In genomic region chr5:123344963-123345852, GRCm38 (mm10) we compare ENCODE assay signal across 8 mouse cellular contexts. TPM values are rescaled to one million over a fixed set of nuclear protein-coding genes. Genes with fewer than 3 reads are reported as not detected.
DNase-seq lines count a peak whose midpoint lies in the region; ATAC-seq and TF ChIP-seq lines count a peak whose summit lies in the region.

No protein-coding gene starts in this region.

- peak overlapping the region; percentile 94 for H3K9ac ChIP-seq in embryonic facial prominence, embryonic 12.5 days
- peak overlapping the region; percentile 94 for H3K9ac ChIP-seq in kidney, embryonic 15.5 days
- H3K9ac ChIP-seq in liver, embryonic 14.5 days (replicated peaks) = peak overlapping the region; percentile 82
- H3K9ac ChIP-seq in neural tube, embryonic 11.5 days (ENCODE audit: low read length) = peak overlapping the region; percentile 98

- no peak for TF ChIP-seq CTCF in liver, embryonic 14.5 days (IDR thresholded peaks at IDR 0.05; ENCODE audit: low read depth)
- TF ChIP-seq CTCF in testis, adult 2 months (IDR thresholded peaks at IDR 0.05; ENCODE audit: control insufficient read depth, insufficient read depth, insufficient replicate concordance, low read depth, low read length) = no peak

- H3K27me3 ChIP-seq in embryonic facial prominence, embryonic 12.5 days = no peaks in the 10 kb centered on the region
- H3K27me3 ChIP-seq in heart, embryonic 10.5 days (ENCODE audit: insufficient read depth, poor library complexity, severe bottlenecking) = no peaks in the 10 kb centered on the region
- no peaks in the 10 kb centered on the region for H3K27me3 ChIP-seq in kidney, embryonic 15.5 days
- H3K27me3 ChIP-seq in liver, embryonic 14.5 days (ENCODE audit: control insufficient read depth, insufficient read depth, low read length) = no peaks in the 10 kb centered on the region
- H3K27me3 ChIP-seq in neural tube, embryonic 11.5 days (ENCODE audit: control insufficient read depth, insufficient read depth, low read length) = no peaks in the 10 kb centered on the region
- peaks cover 2% of the 10 kb centered on the region; the same call in 1 of the 2 replicates for H3K27me3 ChIP-seq in testis, adult 2 months (ENCODE audit: control insufficient read depth, insufficient read depth, low read length)

- no peak for TF ChIP-seq EP300 in liver, embryonic 14.5 days (IDR thresholded peaks at IDR 0.05; ENCODE audit: low read depth)

- peak overlapping the region; percentile 84 for H3K4me2 ChIP-seq in embryonic facial prominence, embryonic 12.5 days (replicated peaks)
- peak overlapping the region; percentile 83 for H3K4me2 ChIP-seq in kidney, embryonic 15.5 days
- H3K4me2 ChIP-seq in liver, embryonic 14.5 days (ENCODE audit: low read depth) = peak overlapping the region; percentile 81
- H3K4me2 ChIP-seq in neural tube, embryonic 11.5 days (ENCODE audit: low read depth) = peak overlapping the region; percentile 80

- peak; percentile 30 for ATAC-seq in embryonic facial prominence, embryonic 12.5 days (ENCODE audit: insufficient number of reproducible peaks, insufficient read depth, low FRiP score, low TSS enrichment)
- peak; percentile 29; the same call in 1 of the 2 replicates for ATAC-seq in kidney, embryonic 15.5 days (replicated peaks; ENCODE audit: low FRiP score)
- peak; percentile 51; the same call in 1 of the 2 replicates for ATAC-seq in liver, embryonic 14.5 days (ENCODE audit: insufficient read depth)
- ATAC-seq in neural tube, embryonic 11.5 days (ENCODE audit: insufficient read depth, low FRiP score, low TSS enrichment) = peak; percentile 26

- peak overlapping the region; percentile 85 for H3K4me3 ChIP-seq in embryonic facial prominence, embryonic 12.5 days
- peak overlapping the region; percentile 93 for H3K4me3 ChIP-seq in heart, embryonic 10.5 days
- H3K4me3 ChIP-seq in kidney, embryonic 15.5 days (replicated peaks) = peak overlapping the region; percentile 91
- peak overlapping the region; percentile 84 to 88 for H3K4me3 ChIP-seq in liver, embryonic 14.5 days (ENCODE audit: insufficient read depth in 1 of 2, low read depth in 2 of 2, low read length in 2 of 2)
- H3K4me3 ChIP-seq in neural tube, embryonic 11.5 days (ENCODE audit: low read depth, low read length) = peak overlapping the region; percentile 85
- H3K4me3 ChIP-seq in testis, adult 2 months (ENCODE audit: control insufficient read depth, low read depth, low read length) = peak overlapping the region; percentile 86

- H3K9me3 ChIP-seq in embryonic facial prominence, embryonic 12.5 days = no peaks in the 10 kb centered on the region
- H3K9me3 ChIP-seq in heart, embryonic 10.5 days = no peaks in the 10 kb centered on the region
- H3K9me3 ChIP-seq in kidney, embryonic 15.5 days (replicated peaks) = no peaks in the 10 kb centered on the region
- H3K9me3 ChIP-seq in liver, embryonic 14.5 days (ENCODE audit: control insufficient read depth, low read length) = no peaks in the 10 kb centered on the region
- no peaks in the 10 kb centered on the region for H3K9me3 ChIP-seq in neural tube, embryonic 11.5 days (ENCODE audit: control insufficient read depth, low read length)

- H3K27ac ChIP-seq in embryonic facial prominence, embryonic 12.5 days = peak overlapping the region; percentile 99
- H3K27ac ChIP-seq in heart, embryonic 10.5 days = peak overlapping the region; percentile 97
- H3K27ac ChIP-seq in kidney, embryonic 15.5 days = peak overlapping the region; percentile 98
- peak overlapping the region; percentile 67 for H3K27ac ChIP-seq in liver, embryonic 14.5 days
- H3K27ac ChIP-seq in neural tube, embryonic 11.5 days (ENCODE audit: low read depth, low read length) = peak overlapping the region; percentile 97
- H3K27ac ChIP-seq in testis, adult 2 months (ENCODE audit: control insufficient read depth, insufficient read depth, low read depth, low read length) = peak overlapping the region; percentile 61; the same call in 1 of the 2 replicates

- TF ChIP-seq POLR2A in testis, adult 2 months (IDR thresholded peaks at IDR 0.05; ENCODE audit: control insufficient read depth, low read depth, low read length) = no peak

- peaks cover 25% of the 10 kb centered on the region for H3K4me1 ChIP-seq in embryonic facial prominence, embryonic 12.5 days
- H3K4me1 ChIP-seq in heart, embryonic 10.5 days = peaks cover 34% of the 10 kb centered on the region
- H3K4me1 ChIP-seq in kidney, embryonic 15.5 days = peaks cover 43% of the 10 kb centered on the region
- peaks cover 7 to 10% of the 10 kb centered on the region in 2 experiments; a peak in 2 of 4 replicates for H3K4me1 ChIP-seq in liver, embryonic 14.5 days (replicated peaks; ENCODE audit: control insufficient read depth in 2 of 2, insufficient read depth in 2 of 2, low read length in 1 of 2)
- peaks cover 14% of the 10 kb centered on the region for H3K4me1 ChIP-seq in neural tube, embryonic 11.5 days (ENCODE audit: control insufficient read depth, insufficient read depth, low read length)
- peaks cover 26% of the 10 kb centered on the region for H3K4me1 ChIP-seq in testis, adult 2 months (ENCODE audit: control insufficient read depth, insufficient read depth, low read length)

- DNase-seq in 3134 (ENCODE audit: extremely low read depth, insufficient read length, low spot score) = peak; percentile 75
- DNase-seq in adrenal gland, adult 2 months = peak; percentile 80
- peak; percentile 88 for DNase-seq in heart, embryonic 10.5 days (ENCODE audit: low spot score)
- DNase-seq in liver, embryonic 14.5 days (ENCODE audit: low read depth in 3 of 3, low spot score in 3 of 3) = peak in 2 of 3 experiments; percentile 17 to 33
- peak; percentile 77 for DNase-seq in neural tube, embryonic 11.5 days (ENCODE audit: low spot score)

- WGBS in embryonic facial prominence, embryonic 12.5 days = under 1% methylated on average over 66 of the region's 87 CpGs
- WGBS in heart, embryonic 10.5 days = under 1% methylated on average over 73 of the region's 87 CpGs
- under 1% methylated on average over 64 of the region's 87 CpGs for WGBS in kidney, embryonic 15.5 days
- WGBS in liver, embryonic 14.5 days (ENCODE audit: insufficient replicate concordance) = under 1% methylated on average over 76 of the region's 87 CpGs
- WGBS in neural tube, embryonic 11.5 days = under 1% methylated on average over 71 of the region's 87 CpGs

- H3K36me3 ChIP-seq in embryonic facial prominence, embryonic 12.5 days = peaks cover 2% of the 10 kb centered on the region; the same call in 1 of the 2 replicates
- H3K36me3 ChIP-seq in heart, embryonic 10.5 days = 0 out of 2 replicates have a peak, but pooled peaks cover 7% of the 10 kb centered on the region
- H3K36me3 ChIP-seq in kidney, embryonic 15.5 days = 0 out of 2 replicates have a peak, but pooled peaks cover 4% of the 10 kb centered on the region
- H3K36me3 ChIP-seq in liver, embryonic 14.5 days (replicated peaks; ENCODE audit: control insufficient read depth, insufficient read depth, low read depth) = no peaks in the 10 kb centered on the region
- no peaks in the 10 kb centered on the region; the same call in 1 of the 2 replicates for H3K36me3 ChIP-seq in neural tube, embryonic 11.5 days (ENCODE audit: control insufficient read depth, insufficient read depth, low read length)
- H3K36me3 ChIP-seq in testis, adult 2 months (ENCODE audit: control insufficient read depth, insufficient read depth, low read length) = no peaks in the 10 kb centered on the region

RNA-seq across cellular contexts. Expression of gene Bcl7a, which starts 1.6 kb away (rescaled TPM):
- total RNA-seq in adrenal gland, adult 2 months (2021) = 10 to 100 TPM in 1 of 2 experiments, 1 to 10 TPM in 1; 6.1 to 11.2 TPM
- 5.2 and 6.1 TPM in 2 replicates for polyA plus RNA-seq in adrenal gland, adult 2 months (2012; rRNA removed)
- 41.8 and 44.7 TPM in 2 replicates for polyA plus RNA-seq in embryonic facial prominence, embryonic 12.5 days (2016; fragmentation: Nextera tagmentation; extraction: Ambion mirVana)
- polyA plus RNA-seq in heart, embryonic 10.5 days (2016; fragmentation: Nextera tagmentation; extraction: Ambion mirVana) = 16.3 and 21.9 TPM in 2 replicates
- 41.7 and 42.5 TPM in 2 replicates for polyA plus RNA-seq in kidney, embryonic 15.5 days (2015; fragmentation: Nextera tagmentation; extraction: Ambion mirVana)
- polyA plus RNA-seq in liver, embryonic 14.5 days (2012; rRNA removed) = 5.0 and 5.6 TPM in 2 replicates
- polyA plus RNA-seq in liver, embryonic 14.5 days (2014; fragmentation: Nextera tagmentation; extraction: Ambion mirVana) = 4.6 and 4.9 TPM in 2 replicates
- polyA plus RNA-seq in neural tube, embryonic 11.5 days (2014; fragmentation: Nextera tagmentation; extraction: Ambion mirVana) = 55.9 and 56.7 TPM in 2 replicates
- 0.73 and 0.88 TPM in 2 replicates for polyA plus RNA-seq in testis, adult 2 months (2012; rRNA removed)

RNA-seq across cellular contexts. Expression of gene Mlxip, which starts 49.4 kb away (rescaled TPM):
- 10 to 100 TPM; 15.2 to 27.4 TPM for total RNA-seq in adrenal gland, adult 2 months (2021)
- 45.5 TPM in 2 replicates for polyA plus RNA-seq in adrenal gland, adult 2 months (2012; rRNA removed)
- 15.8 and 17.4 TPM in 2 replicates for polyA plus RNA-seq in embryonic facial prominence, embryonic 12.5 days (2016; fragmentation: Nextera tagmentation; extraction: Ambion mirVana)
- polyA plus RNA-seq in heart, embryonic 10.5 days (2016; fragmentation: Nextera tagmentation; extraction: Ambion mirVana) = 13.1 and 17.0 TPM in 2 replicates
- 18.5 and 18.7 TPM in 2 replicates for polyA plus RNA-seq in kidney, embryonic 15.5 days (2015; fragmentation: Nextera tagmentation; extraction: Ambion mirVana)
- polyA plus RNA-seq in liver, embryonic 14.5 days (2012; rRNA removed) = 3.0 and 3.7 TPM in 2 replicates
- polyA plus RNA-seq in liver, embryonic 14.5 days (2014; fragmentation: Nextera tagmentation; extraction: Ambion mirVana) = 2.5 and 3.5 TPM in 2 replicates
- 22.6 TPM in 2 replicates for polyA plus RNA-seq in neural tube, embryonic 11.5 days (2014; fragmentation: Nextera tagmentation; extraction: Ambion mirVana)
- polyA plus RNA-seq in testis, adult 2 months (2012; rRNA removed) = 17.4 and 18.8 TPM in 2 replicates

Comparison
In these comparisons a context has a peak if more than half of its experiments do, and no peak if none do; other contexts are left out.
1. Peak in every context shown above with its lines: DNase-seq, ATAC-seq, H3K4me3 ChIP-seq and H3K27ac ChIP-seq.
2. DNase-seq: peak in every context shown above with its lines; median percentile 88 in heart, embryonic 10.5 days; 80 in adrenal gland, adult 2 months; 77 in neural tube, embryonic 11.5 days; 75 in 3134; 25 in liver, embryonic 14.5 days.